Mouse (Mus musculus) cerebellum, adult 2 months (tissue): ENCODE measurements at regions not wholly inside any gene's neighbourhood (a gene's known extent, or its start where the extent isn't known, plus 50 kb on each side); places are given as distances from the start of the nearest gene placed in this dataset.

ENCODE experiments used
- CTCF ChIP-seq: fragments of 200-500 bp; IDR thresholded peaks from 2 replicates; pipeline ENCODE4 v1.5.1; 2011; ENCODE audit warnings: low read depth, mild to moderate bottlenecking, control low read depth, low read length, moderate library complexity, borderline replicate concordance; ENCODE audit not compliant: insufficient read depth
- POLR2A ChIP-seq: fragments of 200-500 bp; IDR thresholded peaks from 2 replicates; pipeline ENCODE4 v1.6.1; 2011; ENCODE audit warnings: low read length, control low read depth, borderline replicate concordance; ENCODE audit not compliant: insufficient read depth

- TF ChIP-seq POLR2A (no peak), CTCF (no peak)
Observed at GRCm38 (mm10) chr12:29062025-29062637, 310.5 kb downstream of the Eipr1 start.
